Mouse (Mus musculus): ENCODE results near the gene Ccnyl1. TPM values are rescaled to one million over a fixed set of nuclear protein-coding genes. Genes with fewer than 3 reads are reported as not detected.

Ccnyl1 gene
- total and polyA plus RNA-seq, 3 experiments = 2.8 to 9.0 (median 5.3) TPM

DNA sequence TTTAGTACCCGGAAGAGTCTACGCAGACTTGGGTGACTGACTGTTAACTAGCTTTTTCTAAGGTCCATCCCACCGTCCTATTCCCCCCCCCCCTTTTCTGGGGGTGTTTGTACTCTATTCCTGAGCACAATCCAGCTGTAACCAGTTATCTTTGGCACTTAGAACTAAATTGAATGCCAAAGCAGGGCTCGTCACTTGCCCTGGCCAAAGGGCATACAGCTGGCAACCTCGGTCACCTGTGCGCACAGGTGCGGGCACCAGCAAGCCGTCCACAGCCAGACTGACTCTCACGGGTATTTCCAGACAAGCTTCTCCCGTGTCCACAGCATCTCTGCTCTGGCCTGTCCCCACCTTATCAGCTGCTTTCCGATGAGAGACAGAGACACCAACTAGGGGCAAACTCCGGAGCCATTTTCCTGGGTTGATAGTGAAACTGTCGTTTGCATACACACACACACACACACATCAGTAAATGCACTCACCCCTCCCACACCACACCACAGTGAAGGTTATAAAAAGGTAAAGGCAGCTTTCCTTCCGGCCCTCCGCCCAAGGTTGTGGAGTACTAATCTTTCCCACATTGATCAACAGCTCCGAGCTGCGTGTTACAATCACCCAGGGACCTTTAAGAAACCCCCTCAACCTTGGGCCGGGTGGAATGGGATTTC lies 52.6 kb downstream of the Ccnyl1 start:
- in situ Hi-C loops (cut with MboI; ENCODE audit: low pct_ligation_motif_present, low pct_unique_long_range_greater_than_20kb, low sequenced_read_pairs) = no loop called here
- peaks cover 0 to 6% of the 10 kb centered on the region in 2 experiments; a peak in 2 of 4 replicates for H3K4me1 ChIP-seq (ENCODE audit: control insufficient read depth in 1 of 2, insufficient read depth in 2 of 2)

DNA sequence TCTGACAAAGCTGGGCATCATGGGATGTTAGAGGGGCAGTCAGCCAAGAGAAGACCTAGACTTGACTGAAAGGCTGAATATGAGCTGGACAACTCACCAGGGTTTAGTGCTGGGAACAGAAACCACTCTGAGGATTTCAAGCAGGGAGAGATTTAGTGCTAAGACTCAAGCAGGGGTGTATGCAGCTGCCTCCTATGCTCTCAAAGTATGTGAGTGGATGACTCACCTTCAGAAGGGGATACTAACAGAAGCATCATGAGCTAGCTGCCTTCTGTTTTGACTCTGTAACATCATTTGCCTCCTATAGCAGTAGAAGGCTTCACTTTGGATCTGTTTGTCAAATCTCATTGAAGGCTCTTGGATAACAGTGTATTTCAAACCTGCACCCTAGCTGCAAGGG lies 54.4 kb downstream of the Ccnyl1 start:
- no peak for TF ChIP-seq PAX5 (IDR thresholded peaks at IDR 0.05; ENCODE audit: low read length)
- TF ChIP-seq MAFK (IDR thresholded peaks at IDR 0.05; ENCODE audit: insufficient replicate concordance, low read length) = no peak

More for the DNA sequence above, 52.6 kb downstream of the Ccnyl1 start:
- Histone ChIP-seq H3K9me3 (replicated peaks; ENCODE audit: low read length) (no peaks in the 10 kb centered on the region), H3K4me2 (ENCODE audit: insufficient read depth, low read depth, poor library complexity, severe bottlenecking) (peak overlapping the region; percentile 32; the same call in 1 of the 2 replicates), H3K79me2 (replicated peaks; ENCODE audit: control insufficient read depth, extremely low read depth, insufficient read depth, poor library complexity, severe bottlenecking) (no peaks in the 10 kb centered on the region), H3K4me3 (replicated peaks in 1 of 3; ENCODE audit: low read depth in 2 of 3, low read length in 2 of 3, poor library complexity in 1 of 3) (no peak overlapping the region), H3K36me3 (replicated peaks in 1 of 2; ENCODE audit: control insufficient read depth in 1 of 2, insufficient read depth in 1 of 2, low read length in 1 of 2) (no peaks in the 10 kb centered on the region), H3K9ac (ENCODE audit: insufficient read depth, low read depth) (no peak overlapping the region), H3K27me3 (replicated peaks) (peaks cover 1% of the 10 kb centered on the region), H3K27ac (ENCODE audit: insufficient read depth, low read depth) (no peak overlapping the region)
- TF ChIP-seq RAD21 (IDR thresholded peaks at IDR 0.05; ENCODE audit: low read depth, low read length) (no peak), NRF1 (IDR thresholded peaks at IDR 0.05; ENCODE audit: low read depth, low read length) (no peak), NELFE (IDR thresholded peaks at IDR 0.05; ENCODE audit: low read depth, low read length) (no peak)
- dilution Hi-C loops (cut with MboI; ENCODE audit: extremely low pct_ligation_motif_present, extremely low pct_unique_long_range_greater_than_20kb, low sequenced_read_pairs) = no loop called here
- no peak for DNase-seq (ENCODE audit: extremely low read depth)

DNA sequence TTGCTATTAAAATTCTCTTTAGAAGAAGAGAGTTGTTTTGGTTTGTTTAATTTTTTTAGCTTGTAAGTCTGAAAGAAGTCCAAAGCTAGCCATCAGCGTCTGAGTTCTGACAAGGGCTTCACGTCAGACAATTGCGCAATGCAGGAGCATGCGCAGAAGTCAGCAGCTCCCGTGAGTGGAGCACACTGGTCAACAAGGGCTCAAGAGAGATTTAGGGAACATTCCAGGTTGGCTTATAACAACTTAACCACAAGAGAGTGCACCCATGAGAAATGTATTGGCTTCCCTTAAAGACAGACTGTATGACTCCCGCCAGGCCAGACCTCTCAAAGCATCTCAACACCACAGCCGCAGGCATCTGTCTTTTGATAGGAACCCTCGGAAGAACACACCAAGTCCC lies 62.9 kb downstream of the Ccnyl1 start:
- no peak overlapping the region for H3K4me2 ChIP-seq (ENCODE audit: insufficient read depth, low read depth, poor library complexity, severe bottlenecking)
- no peak overlapping the region for H3K9ac ChIP-seq (ENCODE audit: insufficient read depth, low read depth)
- no peak for DNase-seq (ENCODE audit: extremely low read depth)
- no peaks in the 10 kb centered on the region for H3K79me2 ChIP-seq (replicated peaks; ENCODE audit: control insufficient read depth, extremely low read depth, insufficient read depth, poor library complexity, severe bottlenecking)
- in situ Hi-C loops (cut with MboI; ENCODE audit: low pct_ligation_motif_present, low pct_unique_long_range_greater_than_20kb, low sequenced_read_pairs) = no loop called here
- no peak overlapping the region for H3K4me3 ChIP-seq (replicated peaks in 1 of 3; ENCODE audit: low read depth in 2 of 3, low read length in 2 of 3, poor library complexity in 1 of 3)
- H3K36me3 ChIP-seq (replicated peaks in 1 of 2; ENCODE audit: control insufficient read depth in 1 of 2, insufficient read depth in 1 of 2, low read length in 1 of 2) = no peaks in the 10 kb centered on the region
- no peak overlapping the region for H3K27ac ChIP-seq (ENCODE audit: insufficient read depth, low read depth)
- no peak for TF ChIP-seq ELF1 (IDR thresholded peaks at IDR 0.05; ENCODE audit: low read depth, low read length)
- no peak for TF ChIP-seq SMC3 (IDR thresholded peaks at IDR 0.05; ENCODE audit: low read depth, low read length)
- no peak for TF ChIP-seq USF1 (IDR thresholded peaks at IDR 0.05; ENCODE audit: low read depth, low read length)
- no peak for TF ChIP-seq CTCF (conservative IDR thresholded peaks at IDR 0.05 in 1 of 2, IDR thresholded peaks at IDR 0.05 in 1 of 2; ENCODE audit: low read depth in 2 of 2, low read length in 2 of 2)
- TF ChIP-seq USF2 (conservative IDR thresholded peaks at IDR 0.05; ENCODE audit: low read depth, low read length) = no peak
- no peak for TF ChIP-seq TBP (conservative IDR thresholded peaks at IDR 0.05; ENCODE audit: low read depth, low read length)
- no peak for TF ChIP-seq SIN3A (IDR thresholded peaks at IDR 0.05; ENCODE audit: low read length)
- TF ChIP-seq IRF4 (IDR thresholded peaks at IDR 0.05; ENCODE audit: low read depth, low read length) = no peak
- no peak for TF ChIP-seq RAD21 (IDR thresholded peaks at IDR 0.05; ENCODE audit: low read depth, low read length)
- no peak for TF ChIP-seq JUND (conservative IDR thresholded peaks at IDR 0.05; ENCODE audit: low read depth, low read length)
- no peak for TF ChIP-seq NRF1 (IDR thresholded peaks at IDR 0.05; ENCODE audit: low read depth, low read length)
- no peak for TF ChIP-seq UBTF (IDR thresholded peaks at IDR 0.05; ENCODE audit: low read depth, low read length)
- TF ChIP-seq BHLHE40 (IDR thresholded peaks at IDR 0.05; ENCODE audit: low read depth, low read length) = no peak
- dilution Hi-C loops (cut with MboI; ENCODE audit: extremely low pct_ligation_motif_present, extremely low pct_unique_long_range_greater_than_20kb, low sequenced_read_pairs) = no loop called here
- no peaks in the 10 kb centered on the region for H3K4me1 ChIP-seq (ENCODE audit: control insufficient read depth in 1 of 2, insufficient read depth in 2 of 2)
- H3K27me3 ChIP-seq (replicated peaks) = peaks cover 2% of the 10 kb centered on the region
- no peaks in the 10 kb centered on the region for H3K9me3 ChIP-seq (replicated peaks; ENCODE audit: low read length)

More for the DNA sequence above, 54.4 kb downstream of the Ccnyl1 start:
- H3K9ac ChIP-seq (ENCODE audit: insufficient read depth, low read depth) = no peak overlapping the region
- no peak overlapping the region for H3K4me3 ChIP-seq (replicated peaks in 1 of 3; ENCODE audit: low read depth in 2 of 3, low read length in 2 of 3, poor library complexity in 1 of 3)
- no peaks in the 10 kb centered on the region for H3K4me1 ChIP-seq (ENCODE audit: control insufficient read depth in 1 of 2, insufficient read depth in 2 of 2)
- DNase-seq (ENCODE audit: extremely low read depth) = no peak
- in situ Hi-C loops (cut with MboI; ENCODE audit: low pct_ligation_motif_present, low pct_unique_long_range_greater_than_20kb, low sequenced_read_pairs) (no loop called here), dilution Hi-C loops (cut with MboI; ENCODE audit: extremely low pct_ligation_motif_present, extremely low pct_unique_long_range_greater_than_20kb, low sequenced_read_pairs) (no loop called here)
- H3K27me3 ChIP-seq (replicated peaks) = no peaks in the 10 kb centered on the region
- no peak overlapping the region for H3K27ac ChIP-seq (ENCODE audit: insufficient read depth, low read depth)
- H3K9me3 ChIP-seq (replicated peaks; ENCODE audit: low read length) = no peaks in the 10 kb centered on the region
- H3K4me2 ChIP-seq (ENCODE audit: insufficient read depth, low read depth, poor library complexity, severe bottlenecking) = no peak overlapping the region
- no peaks in the 10 kb centered on the region for H3K36me3 ChIP-seq (replicated peaks in 1 of 2; ENCODE audit: control insufficient read depth in 1 of 2, insufficient read depth in 1 of 2, low read length in 1 of 2)
- no peaks in the 10 kb centered on the region for H3K79me2 ChIP-seq (replicated peaks; ENCODE audit: control insufficient read depth, extremely low read depth, insufficient read depth, poor library complexity, severe bottlenecking)
